Comparison of ENCODE assay signal across 11 mouse cellular contexts in the genomic region with DNA sequence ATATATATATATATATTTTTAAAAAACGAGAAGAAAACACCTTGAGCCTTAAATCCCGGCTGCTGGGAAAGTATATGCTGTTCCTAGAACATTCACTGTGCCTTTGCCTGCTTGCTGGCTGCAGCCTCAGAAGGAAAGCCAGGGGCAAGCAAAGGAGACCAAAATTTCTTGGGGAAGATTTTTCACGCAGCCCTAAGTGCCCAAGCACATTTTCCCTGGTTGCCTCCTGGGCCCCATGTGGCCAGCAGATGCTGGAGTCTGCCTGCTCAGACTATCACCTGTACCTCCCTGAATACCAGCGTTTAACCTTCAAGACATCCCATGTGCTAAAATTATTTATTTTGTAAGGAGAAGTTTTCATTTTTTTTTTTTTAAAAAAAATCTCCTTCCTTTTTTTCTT. TPM values are rescaled to one million over a fixed set of nuclear protein-coding genes. Genes with fewer than 3 reads are reported as not detected.
DNase-seq lines count a peak whose midpoint lies in the region; ATAC-seq and TF ChIP-seq lines count a peak whose summit lies in the region.
"Had no signal": no experiment of that assay in that cellular context is flagged by ENCODE, and none has a peak within 500 bp of the region (broad histone marks: within the 10 kb centered on the region; RNA-seq: fewer than 3 reads in every experiment).

No protein-coding gene starts in this region.

- peak overlapping the region; percentile 52 for H3K4me3 ChIP-seq in layer of hippocampus, adult 2 months
- peak overlapping the region; percentile 34 for H3K4me3 ChIP-seq in forebrain, embryonic 12.5 days (replicated peaks)
- H3K4me3 ChIP-seq in limb, embryonic 10.5 days: peak overlapping the region; percentile 78; the same call in 1 of the 2 replicates
- H3K4me3 ChIP-seq in neural tube, embryonic 13.5 days: peak overlapping the region; percentile 74

- H3K4me2 ChIP-seq in forebrain, embryonic 12.5 days: peak overlapping the region; percentile 62
- H3K4me2 ChIP-seq in neural tube, embryonic 13.5 days: peak overlapping the region; percentile 49

- H3K27ac ChIP-seq in layer of hippocampus, adult 2 months: peak overlapping the region; percentile 67; the same call in 1 of the 2 replicates
- no peak overlapping the region for H3K27ac ChIP-seq in forebrain, embryonic 12.5 days
- H3K27ac ChIP-seq in limb, embryonic 10.5 days: 0 out of 2 replicates have a peak overlapping the region, but pooled peaks have one; percentile 14
- peak overlapping the region; percentile 54; the same call in 1 of the 2 replicates for H3K27ac ChIP-seq in neural tube, embryonic 13.5 days (replicated peaks)

- peak overlapping the region; percentile 51 for H3K9ac ChIP-seq in forebrain, embryonic 12.5 days
- peak overlapping the region; percentile 59 for H3K9ac ChIP-seq in neural tube, embryonic 13.5 days

- no peaks in the 10 kb centered on the region for H3K27me3 ChIP-seq in forebrain, embryonic 12.5 days
- H3K27me3 ChIP-seq in limb, embryonic 10.5 days (ENCODE audit: low read depth, poor library complexity, severe bottlenecking): peaks cover 15% of the 10 kb centered on the region
- H3K27me3 ChIP-seq in neural tube, embryonic 13.5 days: no peaks in the 10 kb centered on the region

- no peak for ATAC-seq in forebrain, embryonic 12.5 days (ENCODE audit: low FRiP score)
- ATAC-seq in neural tube, embryonic 13.5 days (ENCODE audit: low read depth): no peak

- no peak for TF ChIP-seq CTCF in layer of hippocampus, adult 2 months (conservative IDR thresholded peaks at IDR 0.05)

- no peak for DNase-seq in layer of hippocampus, adult 2 months (ENCODE audit: low spot score in 2 of 2)
- DNase-seq in layer of hippocampus, adult 8-10 months (ENCODE audit: low spot score in 2 of 2): no peak
- peak; percentile 67 for DNase-seq in limb, embryonic 10.5 days (ENCODE audit: low spot score)
- no peak for DNase-seq in adipocyte (ENCODE audit: low spot score)
- no peak for DNase-seq in Muller cell, postnatal 12 days (ENCODE audit: inconsistent ontology term)
- DNase-seq in right cerebral cortex, postnatal 36 days (ENCODE audit: low spot score in 2 of 2): no peak
- DNase-seq: adrenal gland, adult 2 months; gastrocnemius, postnatal 25 days; kidney, postnatal 25 days had no signal

- H3K36me3 ChIP-seq in forebrain, embryonic 12.5 days (replicated peaks): peaks cover 16% of the 10 kb centered on the region
- H3K36me3 ChIP-seq in limb, embryonic 10.5 days: peaks cover 21% of the 10 kb centered on the region
- no peaks in the 10 kb centered on the region for H3K36me3 ChIP-seq in neural tube, embryonic 13.5 days

- 50% methylated on average over 4 of the region's 4 CpGs for WGBS in forebrain, embryonic 12.5 days
- WGBS in limb, embryonic 10.5 days: 26% methylated on average over 4 of the region's 4 CpGs
- WGBS in neural tube, embryonic 13.5 days: 38% methylated on average over 4 of the region's 4 CpGs

- peaks cover 35% of the 10 kb centered on the region for H3K4me1 ChIP-seq in forebrain, embryonic 12.5 days
- H3K4me1 ChIP-seq in limb, embryonic 10.5 days: peaks cover 65% of the 10 kb centered on the region
- peaks cover 49% of the 10 kb centered on the region for H3K4me1 ChIP-seq in neural tube, embryonic 13.5 days (replicated peaks)

- no peaks in the 10 kb centered on the region for H3K9me3 ChIP-seq in forebrain, embryonic 12.5 days
- no peaks in the 10 kb centered on the region for H3K9me3 ChIP-seq in limb, embryonic 10.5 days (replicated peaks)
- H3K9me3 ChIP-seq in neural tube, embryonic 13.5 days: no peaks in the 10 kb centered on the region

RNA-seq across cellular contexts. Expression of a gene that starts 4.4 kb away (rescaled TPM):
- total RNA-seq in layer of hippocampus, adult 2 months (2021): 10 to 100 TPM; 27.7 to 31.5 TPM
- total RNA-seq in layer of hippocampus, adult 8-10 months (2022): 10 to 100 TPM; 25.6 to 45.4 (median 32.4) TPM
- 152 and 186 TPM in 2 replicates for polyA plus RNA-seq in forebrain, embryonic 12.5 days (2016; fragmentation: Nextera tagmentation; extraction: Ambion mirVana)
- 85.1 and 169 TPM in 2 replicates for polyA plus RNA-seq in limb, embryonic 10.5 days (2016; fragmentation: Nextera tagmentation; extraction: Ambion mirVana)
- 49.0 and 72.8 TPM in 2 replicates for polyA plus RNA-seq in neural tube, embryonic 13.5 days (2015; fragmentation: Nextera tagmentation; extraction: Ambion mirVana)
